Mouse (Mus musculus) kidney, postnatal 0 days (tissue): ENCODE measurements at regions not wholly inside any gene's neighbourhood (a gene's known extent, or its start where the extent isn't known, plus 50 kb on each side); places are given as distances from the start of the nearest gene placed in this dataset.

Source experiments
- ATAC-seq: fragments of 200-750 bp; cut with Nextera tagmentation; replicated peaks from 2 replicates; pipeline ENCODE4 v1.8.0; 2017; ENCODE audit warnings: low read depth, moderate number of reproducible peaks, moderate TSS enrichment, moderate library complexity; ENCODE audit not compliant: low FRiP score
- DNase-seq: peaks from one replicate; pipeline ENCODE4 v3.0.0-alpha.2; 2016; ENCODE audit warnings: low spot score
- H3K27ac ChIP-seq: fragments of 300-500 bp; sonication (generic); 2 replicates; pipeline ENCODE4 v1.5.1; 2014; ENCODE audit warnings: mild to moderate bottlenecking
- H3K27me3 ChIP-seq: fragments of 300-500 bp; sonication (generic); 2 replicates; pipeline ENCODE4 v1.6.1; 2014; ENCODE audit warnings: low read length, mixed read lengths; ENCODE audit not compliant: insufficient read depth
- H3K36me3 ChIP-seq: fragments of 300-500 bp; sonication (generic); 2 replicates; pipeline ENCODE4 v1.6.1; 2014; ENCODE audit warnings: low read length, mixed read lengths; ENCODE audit not compliant: insufficient read depth
- H3K4me1 ChIP-seq: fragments of 300-500 bp; sonication (generic); replicated peaks from 2 replicates; pipeline ENCODE4 v1.6.1; 2014; ENCODE audit warnings: antibody characterized with exemption, low read length, mixed read lengths; ENCODE audit not compliant: insufficient read depth
- H3K4me2 ChIP-seq: fragments of 300-500 bp; sonication (generic); 2 replicates; pipeline ENCODE4 v1.6.1; 2014; ENCODE audit warnings: mild to moderate bottlenecking, low read length, moderate library complexity, mixed read lengths
- H3K4me3 ChIP-seq: fragments of 300-500 bp; sonication (generic); replicated peaks from 2 replicates; pipeline ENCODE4 v1.5.1; 2014; ENCODE audit warnings: low read depth, low read length
- H3K9ac ChIP-seq: fragments of 300-500 bp; sonication (generic); 2 replicates; pipeline ENCODE4 v1.6.1; 2014; ENCODE audit warnings: low read depth, low read length
- H3K9me3 ChIP-seq: fragments of 300-500 bp; sonication (generic); replicated peaks from 2 replicates; pipeline ENCODE4 v1.6.1; 2016; ENCODE audit warnings: low read length, inconsistent platforms, mixed read lengths
- CTCF ChIP-seq: IDR thresholded peaks from 2 replicates; pipeline ENCODE4 v1.5.1; 2016; ENCODE audit warnings: antibody characterized with exemption, low read depth, mild to moderate bottlenecking, moderate library complexity
- WGBS: fragments of 180-500 bp; shearing (Covaris S2); extraction: QIAGEN DNeasy Blood & Tissue Kit; methylation state at CpG from one replicate; pipeline ENCODE4 v1.1.7; 2014; 5-methylcytosine and 5-hydroxymethylcytosine counted together

DNA sequence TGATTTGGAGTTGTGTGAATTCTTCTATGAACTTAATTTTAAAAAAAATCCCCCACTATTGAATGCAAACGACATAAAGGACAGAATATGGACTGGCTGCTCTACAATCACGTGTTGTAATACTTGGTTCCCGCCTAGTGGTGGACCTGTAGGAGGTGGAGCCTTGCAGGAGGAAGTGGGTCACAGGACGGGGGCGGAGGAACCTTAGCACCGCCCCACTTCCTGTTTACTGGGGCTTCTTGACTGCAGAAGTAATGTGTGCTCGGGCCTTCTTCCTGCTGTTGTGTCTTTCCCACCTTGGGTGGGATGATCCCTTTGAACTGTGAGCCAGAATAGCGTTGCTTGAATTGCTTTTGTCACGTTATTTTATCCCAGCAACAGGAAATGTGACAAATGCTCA is 52.2 kb upstream of the Tmem108 start:
- H3K4me3 ChIP-seq: no peak overlapping the region
- WGBS: 88% methylated on average over 9 of the region's 9 CpGs
- no peaks in the 10 kb centered on the region for H3K9me3 ChIP-seq
- H3K27me3 ChIP-seq: no peaks in the 10 kb centered on the region
- H3K9ac ChIP-seq: no peak overlapping the region
- no peak overlapping the region for H3K4me2 ChIP-seq
- H3K36me3 ChIP-seq: no peaks in the 10 kb centered on the region
- ATAC-seq (no peak), DNase-seq (no peak)
- H3K27ac ChIP-seq: no peak overlapping the region
- no peak for TF ChIP-seq CTCF
- no peaks in the 10 kb centered on the region for H3K4me1 ChIP-seq

DNA sequence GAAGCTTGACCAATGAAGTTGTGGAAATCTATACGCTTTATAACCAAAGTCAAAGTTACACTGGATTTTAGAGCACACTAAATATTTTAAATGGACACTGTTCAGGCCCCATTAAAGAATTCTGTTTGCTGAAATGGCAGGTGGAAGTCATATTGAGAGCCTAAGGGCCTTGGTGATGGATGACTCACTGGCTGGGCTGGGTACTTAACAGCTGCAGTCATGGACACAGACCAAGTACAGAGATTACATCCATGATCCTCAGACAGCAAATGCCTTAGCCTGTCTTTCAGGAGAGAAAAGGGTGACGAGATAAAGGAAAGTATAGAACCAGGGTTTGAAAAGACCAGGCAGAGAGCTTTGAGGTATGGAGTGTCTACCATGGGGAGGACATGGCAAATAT is 57.4 kb upstream of the Tmem108 start:
- Histone ChIP-seq H3K4me1 (no peaks in the 10 kb centered on the region), H3K9me3 (no peaks in the 10 kb centered on the region), H3K27me3 (no peaks in the 10 kb centered on the region), H3K27ac (no peak overlapping the region), H3K4me3 (no peak overlapping the region), H3K9ac (no peak overlapping the region), H3K36me3 (no peaks in the 10 kb centered on the region), H3K4me2 (no peak overlapping the region)
- ATAC-seq: no peak
- DNase-seq: no peak
- WGBS: 90% methylated on average over 2 of the region's 2 CpGs
- no peak for TF ChIP-seq CTCF

GRCm38 (mm10) chr9:103821632-103822031 is 60.0 kb upstream of the Tmem108 start:
- Histone ChIP-seq H3K4me2 (no peak overlapping the region), H3K36me3 (no peaks in the 10 kb centered on the region), H3K9ac (no peak overlapping the region), H3K9me3 (no peaks in the 10 kb centered on the region), H3K4me1 (no peaks in the 10 kb centered on the region), H3K27me3 (no peaks in the 10 kb centered on the region), H3K4me3 (no peak overlapping the region), H3K27ac (no peak overlapping the region)
- ATAC-seq (no peak), DNase-seq (no peak)
- no peak for TF ChIP-seq CTCF
- WGBS: 87% methylated on average over 3 of the region's 3 CpGs

DNA sequence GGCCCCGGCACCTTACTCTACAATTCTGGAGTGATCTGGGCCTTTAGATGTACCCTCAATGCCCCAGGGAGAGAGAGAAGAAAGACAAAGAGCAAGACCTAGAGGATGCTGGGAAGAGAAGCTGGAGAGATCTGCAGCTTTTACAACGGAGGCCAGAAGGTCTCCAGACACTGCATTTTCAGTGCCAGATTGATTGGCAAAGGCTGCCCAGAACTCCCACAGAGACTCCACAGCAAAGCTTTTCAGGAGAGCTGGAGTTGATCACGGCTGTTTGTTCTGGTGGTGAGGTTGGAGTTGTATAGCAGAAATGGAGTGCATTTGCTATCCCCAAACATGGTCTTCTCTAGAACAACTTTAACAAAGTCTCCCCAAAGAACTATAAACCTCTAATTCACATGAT is 61.9 kb upstream of the Tmem108 start:
- ATAC-seq: no peak
- no peaks in the 10 kb centered on the region for H3K4me1 ChIP-seq
- TF ChIP-seq CTCF: no peak
- no peaks in the 10 kb centered on the region for H3K36me3 ChIP-seq
- no peak overlapping the region for H3K4me3 ChIP-seq
- no peak overlapping the region for H3K4me2 ChIP-seq
- WGBS: 62% methylated on average over 3 of the region's 3 CpGs
- H3K27ac ChIP-seq: no peak overlapping the region
- H3K9ac ChIP-seq: no peak overlapping the region
- H3K9me3 ChIP-seq: no peaks in the 10 kb centered on the region
- DNase-seq: no peak
- H3K27me3 ChIP-seq: no peaks in the 10 kb centered on the region

GRCm38 (mm10) chr9:103841199-103841598 is 79.6 kb upstream of the Tmem108 start:
- no peak for DNase-seq
- Histone ChIP-seq H3K36me3 (no peaks in the 10 kb centered on the region), H3K4me2 (no peak overlapping the region), H3K9me3 (no peaks in the 10 kb centered on the region), H3K9ac (no peak overlapping the region), H3K27me3 (no peaks in the 10 kb centered on the region), H3K27ac (no peak overlapping the region), H3K4me3 (no peak overlapping the region), H3K4me1 (no peaks in the 10 kb centered on the region)
- no peak for TF ChIP-seq CTCF
- 84% methylated on average over 3 of the region's 3 CpGs for WGBS
- no peak for ATAC-seq

DNA sequence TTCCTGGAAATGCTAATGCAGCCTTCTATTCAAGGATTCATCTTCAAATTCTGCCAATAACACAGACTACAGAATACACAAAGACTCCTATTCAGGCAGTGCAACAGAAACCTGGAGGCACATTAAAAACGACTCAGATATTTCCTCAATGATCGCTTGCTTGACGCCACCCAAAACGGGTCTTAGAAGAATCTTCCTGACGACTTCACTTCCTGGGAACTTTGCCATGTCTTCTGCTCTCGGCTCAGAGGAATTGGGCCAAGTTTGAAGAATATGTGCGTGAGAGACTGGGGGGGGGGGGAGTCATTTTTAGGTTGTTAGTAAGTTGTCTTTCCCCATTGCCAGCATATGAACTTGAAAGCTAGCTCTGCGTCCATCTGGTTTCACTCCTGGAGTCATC is 82.2 kb upstream of the Tmem108 start:
- DNase-seq (no peak), ATAC-seq (no peak)
- H3K4me1 ChIP-seq: no peaks in the 10 kb centered on the region
- no peaks in the 10 kb centered on the region for H3K9me3 ChIP-seq
- H3K27ac ChIP-seq: no peak overlapping the region
- H3K27me3 ChIP-seq: no peaks in the 10 kb centered on the region
- H3K4me3 ChIP-seq: no peak overlapping the region
- no peaks in the 10 kb centered on the region for H3K36me3 ChIP-seq
- WGBS: 77% methylated on average over 8 of the region's 8 CpGs
- no peak for TF ChIP-seq CTCF
- H3K9ac ChIP-seq: no peak overlapping the region
- H3K4me2 ChIP-seq: no peak overlapping the region

DNA sequence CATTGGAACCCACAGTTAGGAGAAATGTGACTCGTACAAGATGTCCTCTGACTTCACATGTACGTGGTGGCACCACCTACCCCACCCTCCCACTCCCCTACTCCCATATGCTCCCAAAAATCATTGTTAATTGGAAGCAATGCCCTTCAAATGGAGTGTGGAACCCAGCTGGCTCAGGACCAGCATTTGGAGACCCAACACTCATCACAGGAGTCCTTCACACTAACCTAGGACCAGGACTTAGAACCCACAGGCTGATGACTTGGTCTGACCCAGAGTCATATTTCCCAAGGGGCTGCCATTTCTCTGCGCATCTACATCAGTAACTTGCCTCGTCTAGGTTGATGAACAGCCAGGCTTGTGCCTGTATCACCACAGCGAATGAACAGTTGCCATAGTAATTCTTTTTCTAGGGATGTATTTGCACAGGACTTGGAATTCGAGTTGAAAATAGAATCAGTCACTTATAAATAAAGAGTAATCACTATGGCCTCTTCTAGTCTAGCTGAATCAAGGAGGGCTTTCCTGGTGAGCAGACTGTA is 84.3 kb upstream of the Tmem108 start:
- TF ChIP-seq CTCF: no peak
- Histone ChIP-seq H3K4me2 (no peak overlapping the region), H3K9ac (no peak overlapping the region), H3K4me3 (no peak overlapping the region), H3K27ac (no peak overlapping the region), H3K4me1 (no peaks in the 10 kb centered on the region), H3K27me3 (no peaks in the 10 kb centered on the region), H3K36me3 (no peaks in the 10 kb centered on the region), H3K9me3 (no peaks in the 10 kb centered on the region)
- ATAC-seq (no peak), DNase-seq (no peak)
- WGBS: 77% methylated on average over 6 of the region's 6 CpGs
